Mouse (Mus musculus) left cerebral cortex, postnatal 36 days (tissue): ENCODE measurements around the gene Olfr970. TPM values are rescaled to one million over a fixed set of nuclear protein-coding genes. Genes with fewer than 3 reads are reported as not detected.
"Not testable (repeated sequence)": the region's sequence is repeated elsewhere in the genome, so short reads cannot be mapped to it uniquely, and the experiment has no call there.

Experiments
- DNase-seq, 2 experiments: peaks; one replicate each; pipeline ENCODE4 v3.0.0; 2021 to 2022; ENCODE audit warnings: low spot score in 2 of 2, mixed read lengths in 1 of 2
- intact Hi-C: fragments of 180-260 bp; cut with DNase I; formaldehyde crosslinking; loops from one replicate; pipeline ENCODE4 v1.15.1; 2025
- total RNA-seq, 2 experiments: library from RNA; stranded (reverse); gene quantifications; 2 replicates each; pipeline ENCODE4 v1.2.3; 2021

Olfr970 gene
- not detected for total RNA-seq

GRCm38 (mm10) chr9:39808560-39808959, at the start of gene Olfr970:
TSS of gene Olfr970 (plus strand) at chr9:39808860.
- DNase-seq: no peak
- intact Hi-C loops: loop anchor here (2.0 kb wide), 1 partner anchor 32 kb away; no protein-coding TSS in a partner anchor

DNA sequence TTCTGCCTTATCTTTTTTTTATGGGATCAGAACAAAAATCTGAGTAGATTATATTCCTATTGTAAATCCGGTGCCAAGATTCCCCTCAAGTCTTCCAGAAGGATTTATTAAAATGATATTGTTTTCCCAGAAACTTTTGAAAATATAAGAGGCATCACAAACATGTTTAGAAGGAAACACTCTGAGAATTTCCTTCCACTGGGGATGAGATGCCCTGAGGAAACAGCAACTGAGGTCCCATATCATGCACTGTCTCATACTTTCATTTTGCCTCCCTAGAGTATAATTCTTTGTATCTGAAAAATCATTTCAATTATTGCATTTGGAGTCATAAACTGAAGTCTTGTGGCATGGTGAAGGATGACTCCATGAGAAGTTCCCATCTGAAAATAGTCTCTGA, 25.5 kb upstream of the Olfr970 start, which contains the start of gene Olfr968:
TSS of gene Olfr968 (minus strand) at position 101 of the 400 bp plus-strand sequence.
- intact Hi-C loops: no loop called here

GRCm38 (mm10) chr9:39790558-39790957, 18.1 kb upstream of the Olfr970 start, which contains the start of gene Olfr969:
TSS of gene Olfr969 (plus strand) at chr9:39790945.
- DNase-seq: no peak
- intact Hi-C loops: no loop called here

More for the DNA sequence above, 25.5 kb upstream of the Olfr970 start, which contains the start of gene Olfr968:
- no peak for DNase-seq

- intact Hi-C loops, DNase-seq: not testable (repeated sequence)
Measured at GRCm38 (mm10) chr9:39836576-39836975, 27.9 kb downstream of the Olfr970 start, which contains the start of gene Olfr971. TSS of gene Olfr971 (plus strand) at chr9:39836876.

GRCm38 (mm10) chr9:39866122-39866521, 57.5 kb downstream of the Olfr970 start, which contains the start of gene Olfr972:
TSS of gene Olfr972 (plus strand) at chr9:39866422.
- intact Hi-C loops: no loop called here
- DNase-seq: no peak

Other genes starting within 250 kb of the Olfr970 start
- not detected for gene Olfr959, start 233.3 kb upstream of the Olfr970 start, total RNA-seq
- gene AW551984, start 204.5 kb upstream of the Olfr970 start, total RNA-seq: 1 to 10 TPM; 3.3 to 7.3 TPM
- not detected for gene Olfr148, start 198.2 kb upstream of the Olfr970 start, total RNA-seq
- gene Olfr960, start 187.5 kb upstream of the Olfr970 start, total RNA-seq: not detected
- not detected for gene Olfr961, start 163.8 kb upstream of the Olfr970 start, total RNA-seq
- gene Olfr963, start 141.7 kb upstream of the Olfr970 start, total RNA-seq: not detected
- not detected for gene Olfr149, start 101.7 kb upstream of the Olfr970 start, total RNA-seq
- gene Olfr965, start 97.5 kb upstream of the Olfr970 start, total RNA-seq: not detected
- not detected for gene Olfr150, start 77.9 kb upstream of the Olfr970 start, total RNA-seq
- not detected for gene Olfr967, start 62.6 kb upstream of the Olfr970 start, total RNA-seq
- not detected for gene Olfr968, start 25.6 kb upstream of the Olfr970 start, total RNA-seq
- not detected for gene Olfr969, start 17.9 kb upstream of the Olfr970 start, total RNA-seq
- not detected for gene Olfr971, start 28.0 kb downstream of the Olfr970 start, total RNA-seq
- gene Olfr972, start 57.6 kb downstream of the Olfr970 start, total RNA-seq: not detected
- gene Olfr229, start 98.5 kb downstream of the Olfr970 start, total RNA-seq: not detected
- gene Olfr974, start 128.6 kb downstream of the Olfr970 start, total RNA-seq: not detected
- gene Olfr975, start 143.2 kb downstream of the Olfr970 start, total RNA-seq: not detected
- not detected for gene Olfr976, start 152.3 kb downstream of the Olfr970 start, total RNA-seq
- not detected for gene Olfr978, start 183.3 kb downstream of the Olfr970 start, total RNA-seq
- gene Olfr979, start 194.6 kb downstream of the Olfr970 start, total RNA-seq: not detected
- gene Olfr980, start 200.7 kb downstream of the Olfr970 start, total RNA-seq: not detected
- gene Olfr981, start 212.6 kb downstream of the Olfr970 start, total RNA-seq: not detected